Mouse (Mus musculus) midbrain, embryonic 16.5 days (tissue): Measurements from ENCODE around the gene Gtf3c3. TPM values are rescaled to one million over a fixed set of nuclear protein-coding genes. Genes with fewer than 3 reads are reported as not detected.
A peak's percentile ranks its signal among the peaks of the same experiment; 100 is the strongest.

Source experiments
- ATAC-seq: fragments of 200-750 bp; cut with Nextera tagmentation; 2 replicates; pipeline ENCODE4 v1.8.0; 2017; ENCODE audit warnings: moderate TSS enrichment
- H3K27ac ChIP-seq: fragments of 300-500 bp; sonication (generic); 2 replicates; pipeline ENCODE4 v1.5.1; 2014; ENCODE audit warnings: mild to moderate bottlenecking, low read length, mixed read lengths
- H3K27me3 ChIP-seq: fragments of 300-500 bp; sonication (generic); 2 replicates; pipeline ENCODE4 v1.6.1; 2014; ENCODE audit warnings: low read depth, low read length, mixed read lengths; ENCODE audit not compliant: control insufficient read depth, insufficient read depth
- H3K36me3 ChIP-seq: fragments of 300-500 bp; sonication (generic); 2 replicates; pipeline ENCODE4 v1.6.1; 2014; ENCODE audit warnings: mild to moderate bottlenecking, low read length, moderate library complexity, mixed read lengths; ENCODE audit not compliant: control insufficient read depth, insufficient read depth
- H3K4me1 ChIP-seq: fragments of 300-500 bp; sonication (generic); 2 replicates; pipeline ENCODE4 v1.6.1; 2014; ENCODE audit warnings: mild to moderate bottlenecking, low read length, mixed read lengths; ENCODE audit not compliant: control insufficient read depth, insufficient read depth
- H3K4me2 ChIP-seq: fragments of 300-500 bp; sonication (generic); 2 replicates; pipeline ENCODE4 v1.6.1; 2014; ENCODE audit warnings: mild to moderate bottlenecking, low read length, mixed read lengths
- H3K4me3 ChIP-seq: fragments of 300-500 bp; sonication (generic); 2 replicates; pipeline ENCODE4 v1.5.1; 2014; ENCODE audit warnings: low read depth, mild to moderate bottlenecking, low read length, moderate library complexity, mixed read lengths
- H3K9ac ChIP-seq: fragments of 300-500 bp; sonication (generic); 2 replicates; pipeline ENCODE4 v1.6.1; 2014; ENCODE audit warnings: low read depth, low read length, mixed read lengths
- H3K9me3 ChIP-seq: fragments of 300-500 bp; sonication (generic); replicated peaks from 2 replicates; pipeline ENCODE4 v1.6.1; 2014; ENCODE audit warnings: mild to moderate bottlenecking, low read length, mixed read lengths; ENCODE audit not compliant: control insufficient read depth, poor library complexity, severe bottlenecking
- WGBS: fragments of 180-500 bp; shearing (Covaris S2); extraction: QIAGEN DNeasy Blood & Tissue Kit; methylation state at CpG from one replicate; pipeline ENCODE4 v1.1.7; 2014; 5-methylcytosine and 5-hydroxymethylcytosine counted together
- polyA plus RNA-seq: library from polyadenylated mRNA; unstranded; fragments of >200 nt; fragmentation: Nextera tagmentation; extraction: Ambion mirVana; gene quantifications from 2 replicates; pipeline ENCODE4 v1.2.1, GENCODE M21; 2015

Gene Gtf3c3
- polyA plus RNA-seq, 1 experiment from 2014 or later: 25.8 TPM

DNA sequence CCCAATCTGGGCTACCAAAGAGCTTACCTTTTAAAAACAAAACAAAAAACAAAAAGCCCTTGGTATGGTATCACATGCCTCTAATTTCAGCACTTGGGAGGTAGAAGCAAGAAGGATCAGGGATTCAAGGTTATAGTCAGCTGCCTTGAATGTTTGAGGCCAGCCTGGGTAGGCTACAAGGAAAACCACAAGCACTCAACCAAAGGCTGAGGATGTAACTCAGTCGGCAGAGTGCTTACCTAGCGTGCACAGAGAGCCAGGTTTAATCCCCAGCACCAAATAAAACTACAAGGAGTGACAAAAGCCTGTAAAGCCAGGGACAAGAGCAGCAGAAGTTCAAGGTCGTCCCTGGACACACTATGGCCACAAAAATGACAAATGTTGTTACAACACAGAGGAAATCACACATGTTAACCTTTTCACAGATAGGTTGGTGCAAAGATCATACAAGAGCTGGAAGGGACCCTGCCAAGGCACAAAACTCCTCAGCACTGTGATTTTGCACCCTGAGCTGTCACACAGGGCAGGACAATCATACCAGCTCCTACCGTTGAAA, 16.5 kb downstream of the Gtf3c3 start:
- Histone ChIP-seq H3K4me1 (no peaks in the 10 kb centered on the region), H3K9me3 (no peaks in the 10 kb centered on the region), H3K27me3 (no peaks in the 10 kb centered on the region), H3K4me2 (no peak overlapping the region), H3K36me3 (peaks cover 26% of the 10 kb centered on the region), H3K4me3 (no peak overlapping the region), H3K9ac (no peak overlapping the region), H3K27ac (no peak overlapping the region)
- 93% methylated on average over 4 of the region's 4 CpGs for WGBS
- no peak for ATAC-seq

DNA sequence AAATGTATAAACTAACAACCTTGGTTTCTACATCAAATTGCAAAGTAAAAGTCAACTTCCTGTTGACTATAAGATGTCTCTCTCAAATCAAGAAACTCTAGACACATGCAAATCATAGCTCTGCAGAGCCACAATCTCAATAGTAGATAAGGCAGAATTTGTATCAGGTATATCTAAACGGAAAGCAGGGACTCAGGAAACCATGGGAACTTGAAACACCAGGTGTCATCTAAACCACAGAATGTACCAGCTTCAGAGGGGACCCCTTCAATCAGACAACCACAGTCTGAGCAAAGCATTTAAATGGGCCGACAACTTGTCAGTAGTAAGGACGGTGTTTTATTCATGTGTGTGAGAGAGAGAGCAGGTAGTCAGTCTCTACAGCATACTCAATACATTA, 17.1 kb downstream of the Gtf3c3 start:
- ATAC-seq: no peak
- H3K9me3 ChIP-seq: no peaks in the 10 kb centered on the region
- peaks cover 26% of the 10 kb centered on the region for H3K36me3 ChIP-seq
- H3K9ac ChIP-seq: no peak overlapping the region
- H3K4me1 ChIP-seq: no peaks in the 10 kb centered on the region
- no peak overlapping the region for H3K4me2 ChIP-seq
- 94% methylated on average over 3 of the region's 3 CpGs for WGBS
- H3K27ac ChIP-seq: no peak overlapping the region
- H3K4me3 ChIP-seq: no peak overlapping the region
- H3K27me3 ChIP-seq: no peaks in the 10 kb centered on the region

DNA sequence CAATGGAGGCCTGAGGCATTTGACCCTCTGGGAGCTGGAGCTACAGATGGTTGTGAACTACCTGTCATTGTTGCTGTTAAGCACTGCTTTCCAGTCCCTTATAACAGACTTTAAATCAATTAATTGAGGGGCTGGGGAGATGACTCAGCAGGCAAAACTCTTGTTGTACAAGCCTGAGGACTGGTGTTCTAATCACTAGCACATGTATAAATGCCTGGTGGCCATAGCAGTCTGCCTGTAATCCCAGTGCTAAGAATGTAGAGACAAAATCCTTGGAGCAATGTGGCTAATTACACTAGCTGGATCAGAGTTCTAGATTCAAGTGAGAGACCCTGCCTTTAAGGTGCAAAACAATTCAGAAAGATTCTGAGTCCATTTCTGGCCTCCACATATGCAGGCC, 36.0 kb downstream of the Gtf3c3 start:
- Histone ChIP-seq H3K9ac (no peak overlapping the region), H3K4me2 (no peak overlapping the region), H3K4me1 (no peaks in the 10 kb centered on the region), H3K36me3 (peaks cover 30% of the 10 kb centered on the region), H3K4me3 (no peak overlapping the region), H3K27me3 (no peaks in the 10 kb centered on the region), H3K9me3 (no peaks in the 10 kb centered on the region), H3K27ac (no peak overlapping the region)
- no peak for ATAC-seq

DNA sequence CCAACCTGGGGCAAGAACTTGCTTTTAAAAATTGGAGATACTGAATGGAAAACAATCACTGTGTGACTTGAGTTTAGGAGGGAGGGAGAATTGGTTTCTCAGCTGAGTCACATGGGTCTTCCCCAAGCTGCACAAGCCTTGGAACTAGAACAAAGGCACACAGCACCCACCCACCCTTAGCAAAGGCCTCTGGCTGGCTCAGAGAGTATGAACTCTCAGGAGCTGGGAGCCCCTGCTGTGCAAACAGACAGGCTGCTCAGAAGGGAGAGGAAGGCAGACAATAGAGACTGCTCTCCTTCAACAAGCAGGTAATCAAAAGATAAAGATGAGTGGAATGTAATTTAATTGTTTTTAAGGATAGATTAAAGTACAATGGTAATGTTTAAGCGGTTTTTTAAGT, 54.5 kb downstream of the Gtf3c3 start:
- Histone ChIP-seq H3K9ac (no peak overlapping the region), H3K36me3 (no peaks in the 10 kb centered on the region), H3K4me3 (no peak overlapping the region), H3K27ac (no peak overlapping the region), H3K27me3 (no peaks in the 10 kb centered on the region), H3K4me2 (no peak overlapping the region), H3K4me1 (no peaks in the 10 kb centered on the region), H3K9me3 (no peaks in the 10 kb centered on the region)
- 17% methylated on average over 1 of the region's 1 CpGs for WGBS
- ATAC-seq: no peak

DNA sequence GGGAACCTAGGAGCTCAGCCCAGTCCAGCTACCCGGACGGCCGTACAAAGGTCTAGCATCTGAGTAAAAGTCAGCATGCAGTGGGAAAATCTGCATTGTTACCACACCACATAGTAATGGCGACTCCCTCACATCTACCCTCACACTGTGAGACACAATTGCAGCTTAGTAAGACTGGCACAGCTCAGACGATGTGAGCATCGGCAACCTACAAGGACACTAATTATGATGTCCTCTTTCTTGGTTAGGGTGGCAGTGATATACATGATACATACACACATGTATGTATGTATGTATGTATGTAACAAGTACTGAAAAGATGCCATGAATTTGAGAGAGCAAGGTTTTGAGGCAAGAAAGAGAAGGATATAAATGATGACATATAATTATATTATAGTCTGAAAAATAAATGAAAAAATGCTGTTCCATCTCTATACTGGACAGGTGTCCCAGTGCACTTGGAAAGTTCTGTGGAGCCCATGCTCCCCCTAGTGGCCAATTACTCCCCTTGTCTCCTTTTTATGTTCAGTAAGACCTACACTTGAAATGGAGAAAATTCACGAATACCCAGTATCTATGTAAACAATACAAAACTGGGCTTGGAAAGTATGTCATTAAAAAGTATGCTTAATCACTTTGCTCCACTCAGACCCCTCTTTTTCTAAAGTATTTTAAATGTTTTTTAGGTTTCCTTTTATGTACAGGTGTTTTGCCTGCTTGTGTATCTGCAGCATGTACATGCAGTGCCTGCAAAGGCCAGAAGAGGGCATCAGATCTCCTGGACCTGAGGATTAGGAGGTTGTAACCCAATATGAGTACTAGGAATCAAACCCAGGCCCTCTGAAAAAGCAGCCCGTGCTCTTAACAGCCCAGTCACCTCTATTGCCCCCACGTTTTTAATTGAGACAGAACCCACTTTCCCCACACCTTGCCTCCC, 57.5 kb downstream of the Gtf3c3 start:
- Histone ChIP-seq H3K4me3 (no peak overlapping the region), H3K4me1 (no peaks in the 10 kb centered on the region), H3K36me3 (no peaks in the 10 kb centered on the region), H3K27me3 (no peaks in the 10 kb centered on the region), H3K4me2 (no peak overlapping the region), H3K9me3 (no peaks in the 10 kb centered on the region), H3K9ac (no peak overlapping the region), H3K27ac (no peak overlapping the region)
- ATAC-seq: peak; percentile 82
- 91% methylated on average over 9 of the region's 9 CpGs for WGBS

DNA sequence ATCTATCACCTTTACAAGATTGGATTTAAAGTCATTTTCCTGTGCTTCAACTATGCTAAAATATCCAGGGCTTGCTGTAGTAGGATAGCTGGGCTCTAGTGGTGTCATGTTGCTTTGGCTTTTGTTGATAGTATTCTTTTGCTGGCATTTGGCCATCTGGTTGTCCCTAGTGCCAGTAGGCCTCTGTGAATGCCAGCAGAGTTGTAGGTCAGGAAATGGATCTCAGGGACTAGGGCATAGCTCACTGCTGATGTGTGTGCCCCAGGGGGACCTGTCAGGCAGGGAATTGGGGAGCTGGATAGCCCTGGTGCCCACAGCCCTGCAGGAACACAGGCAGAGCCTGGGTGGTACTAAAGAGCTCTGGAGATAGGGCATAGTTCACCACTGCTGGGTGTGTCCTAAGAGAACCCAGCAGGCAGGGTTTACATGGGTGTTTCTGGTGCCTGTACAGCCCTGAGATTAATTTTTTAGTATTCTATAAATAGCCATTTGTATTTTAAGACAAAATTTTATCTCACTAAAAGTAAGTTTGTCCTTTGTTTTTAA, 61.2 kb downstream of the Gtf3c3 start:
- ATAC-seq: no peak
- no peak overlapping the region for H3K27ac ChIP-seq
- H3K36me3 ChIP-seq: no peaks in the 10 kb centered on the region
- H3K9me3 ChIP-seq: no peaks in the 10 kb centered on the region
- H3K4me1 ChIP-seq: no peaks in the 10 kb centered on the region
- no peaks in the 10 kb centered on the region for H3K27me3 ChIP-seq
- H3K4me3 ChIP-seq: no peak overlapping the region
- no peak overlapping the region for H3K4me2 ChIP-seq
- no peak overlapping the region for H3K9ac ChIP-seq

DNA sequence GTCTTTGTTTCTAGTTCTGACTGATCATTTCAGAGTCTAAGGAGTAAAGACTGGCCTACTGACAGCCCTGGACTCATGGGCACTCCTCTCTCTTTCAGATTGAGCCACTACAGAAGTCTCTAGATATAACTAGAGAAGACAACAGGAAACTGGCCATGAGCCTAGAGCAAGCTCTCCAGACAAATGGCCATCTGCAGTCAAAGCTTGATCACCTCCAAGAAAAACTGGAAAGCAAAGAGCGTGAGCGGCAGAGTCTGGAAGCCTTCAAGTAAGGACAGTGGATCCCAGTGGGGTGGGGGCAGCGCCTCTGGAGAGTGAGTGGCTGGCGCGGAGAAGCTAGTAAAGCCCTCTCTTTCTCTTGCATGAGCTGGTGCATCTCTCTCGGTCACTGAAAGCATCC, 82.2 kb downstream of the Gtf3c3 start:
- Histone ChIP-seq H3K4me1 (no peaks in the 10 kb centered on the region), H3K27ac (no peak overlapping the region), H3K27me3 (no peaks in the 10 kb centered on the region), H3K4me3 (no peak overlapping the region), H3K9me3 (no peaks in the 10 kb centered on the region), H3K36me3 (no peaks in the 10 kb centered on the region), H3K4me2 (no peak overlapping the region), H3K9ac (no peak overlapping the region)
- ATAC-seq: no peak
- 84% methylated on average over 6 of the region's 6 CpGs for WGBS

DNA sequence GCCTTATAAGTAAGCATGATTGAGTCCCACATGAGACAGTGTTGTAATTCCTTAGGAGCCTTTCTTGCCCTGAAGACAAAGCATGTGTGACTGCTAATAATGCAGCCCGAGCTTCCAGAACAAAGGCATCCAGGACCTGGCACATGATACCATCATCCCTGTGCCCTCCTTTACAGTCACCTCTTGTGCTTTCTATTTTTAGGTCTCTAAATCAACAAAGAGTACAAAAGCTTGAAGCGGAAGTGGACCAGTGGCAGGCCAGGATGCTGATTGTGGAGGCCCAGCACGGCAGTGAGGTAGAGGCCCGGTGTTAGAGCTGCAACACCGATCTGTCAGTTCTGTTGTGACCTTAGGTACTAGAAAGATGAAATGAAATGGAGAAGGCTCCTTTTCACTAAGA, 83.3 kb downstream of the Gtf3c3 start:
- H3K4me3 ChIP-seq: no peak overlapping the region
- H3K4me2 ChIP-seq: no peak overlapping the region
- H3K9ac ChIP-seq: no peak overlapping the region
- H3K27ac ChIP-seq: no peak overlapping the region
- no peaks in the 10 kb centered on the region for H3K4me1 ChIP-seq
- 82% methylated on average over 5 of the region's 5 CpGs for WGBS
- no peaks in the 10 kb centered on the region for H3K36me3 ChIP-seq
- no peaks in the 10 kb centered on the region for H3K27me3 ChIP-seq
- no peaks in the 10 kb centered on the region for H3K9me3 ChIP-seq
- no peak for ATAC-seq

DNA sequence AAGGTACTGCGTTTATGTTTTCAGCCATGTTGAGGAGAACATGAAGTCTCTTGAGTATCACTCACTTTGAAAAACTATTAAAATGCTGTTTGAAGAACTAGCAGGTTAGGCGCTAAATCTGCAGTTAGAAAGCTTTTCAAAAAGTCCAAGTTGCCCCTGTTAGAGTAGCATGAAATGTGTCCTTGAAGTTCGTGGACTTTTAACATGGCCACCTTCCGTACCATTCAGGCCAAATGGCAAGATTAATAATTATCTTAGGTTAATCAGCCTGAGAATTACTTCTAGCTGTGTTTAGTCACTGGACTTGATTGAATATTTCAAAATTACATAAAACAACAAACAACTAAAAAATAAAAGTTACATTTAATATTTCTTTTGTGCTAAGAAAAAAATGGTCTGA, 84.0 kb downstream of the Gtf3c3 start:
- H3K9ac ChIP-seq: no peak overlapping the region
- no peak for ATAC-seq
- H3K4me1 ChIP-seq: no peaks in the 10 kb centered on the region
- no peak overlapping the region for H3K4me3 ChIP-seq
- no peak overlapping the region for H3K27ac ChIP-seq
- no peaks in the 10 kb centered on the region for H3K36me3 ChIP-seq
- H3K4me2 ChIP-seq: no peak overlapping the region
- no peaks in the 10 kb centered on the region for H3K27me3 ChIP-seq
- H3K9me3 ChIP-seq: no peaks in the 10 kb centered on the region
- 90% methylated on average over 4 of the region's 4 CpGs for WGBS
